Mouse (Mus musculus) testis, adult 2 months (tissue): ENCODE data around the gene Arhgap45.

Source experiments
- CTCF ChIP-seq: fragments of 200-500 bp; IDR thresholded peaks from 2 replicates; pipeline ENCODE4 v1.5.1; 2012; ENCODE audit warnings: low read depth, mild to moderate bottlenecking, inconsistent platforms, low read length, moderate library complexity; ENCODE audit not compliant: control insufficient read depth, insufficient read depth, insufficient replicate concordance
- POLR2A ChIP-seq: fragments of 200-500 bp; IDR thresholded peaks from 2 replicates; pipeline ENCODE4 v1.6.1; 2012; ENCODE audit warnings: low read depth, mild to moderate bottlenecking, inconsistent platforms, low read length, moderate library complexity; ENCODE audit not compliant: control insufficient read depth

DNA sequence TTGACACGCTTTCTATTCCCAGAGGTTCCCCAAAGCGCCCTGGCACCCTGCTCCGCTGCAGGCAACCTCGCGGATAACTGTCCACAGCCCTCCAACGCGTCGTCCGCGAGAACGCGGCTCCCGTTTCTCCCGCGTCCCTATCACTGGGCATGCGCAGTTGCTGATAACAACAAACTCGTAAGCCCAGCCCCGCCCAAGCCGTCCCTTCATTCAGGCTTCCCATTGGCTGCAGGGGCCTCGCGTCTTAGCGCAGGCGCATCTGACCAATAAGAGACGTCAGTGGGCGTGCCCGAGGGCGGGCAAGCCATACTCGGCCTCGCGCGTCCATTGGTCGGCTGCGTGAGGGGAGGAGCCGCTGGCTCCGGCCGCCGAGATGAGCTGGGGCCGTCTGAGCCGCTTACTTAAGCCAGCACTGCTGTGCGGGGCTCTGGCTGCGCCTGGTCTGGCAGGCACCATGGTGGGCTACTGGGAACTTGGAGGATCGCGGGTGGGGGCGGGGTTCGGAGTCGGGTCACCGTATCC lies 36.9 kb downstream of the Arhgap45 start:
- TF ChIP-seq POLR2A (peak; percentile 97), CTCF (no peak)
